Mouse (Mus musculus): ENCODE data around the gene Itga6.
A peak's percentile ranks its signal among the peaks of the same experiment; 100 is the strongest.

Gene Itga6

DNA sequence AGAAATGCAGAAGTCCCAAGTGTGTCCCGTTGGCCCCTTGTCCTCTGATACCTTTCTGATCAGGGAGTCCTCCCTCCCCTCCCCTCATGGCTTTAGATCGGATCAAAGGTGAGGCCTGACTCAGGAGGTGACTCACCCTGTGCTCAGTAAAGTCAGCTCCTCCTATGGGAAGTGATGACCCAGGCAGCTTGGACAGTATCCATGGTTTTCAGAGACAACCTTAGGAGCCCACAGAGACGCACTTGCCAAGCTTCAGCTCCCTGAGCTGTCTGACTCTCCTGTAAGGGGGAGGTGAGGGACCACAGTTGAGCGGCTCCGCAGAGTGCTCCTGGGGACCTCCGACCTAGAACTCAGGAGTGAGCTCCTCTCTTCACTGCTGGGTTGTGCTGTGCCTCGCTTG is 56.3 kb downstream of the Itga6 start:
- no peak for DNase-seq (ENCODE audit: low spot score)

DNA sequence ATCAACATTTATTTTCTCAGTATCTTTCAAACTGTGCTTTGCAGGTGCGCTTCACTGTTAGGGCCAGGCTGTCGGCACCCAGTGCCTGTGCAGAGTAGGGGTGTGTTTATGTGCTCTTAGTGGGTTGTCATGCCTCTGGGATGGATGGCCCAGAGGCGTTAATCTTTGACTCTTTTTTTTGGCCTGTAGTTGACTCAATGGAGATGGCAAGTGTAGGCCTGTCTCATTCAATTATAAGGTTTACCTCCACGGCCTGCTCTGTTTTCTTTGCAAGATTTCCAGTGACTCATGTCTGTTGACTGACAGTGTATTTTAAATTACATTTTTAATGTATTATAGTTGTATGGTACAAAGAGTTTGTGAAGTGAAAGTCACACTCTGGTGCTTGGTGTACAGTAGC is 56.7 kb downstream of the Itga6 start:
- no peak for DNase-seq (ENCODE audit: low spot score)

GRCm38 (mm10) chr2:71805120-71805519 is 59.7 kb downstream of the Itga6 start:
- no peak for DNase-seq (ENCODE audit: low spot score)

GRCm38 (mm10) chr2:71805611-71806567 is 60.5 kb downstream of the Itga6 start:
- DNase-seq (ENCODE audit: low spot score) = no peak

- no peak for DNase-seq (ENCODE audit: low spot score)
Observed at GRCm38 (mm10) chr2:71809289-71809860, 64.0 kb downstream of the Itga6 start.

- no peak for DNase-seq (ENCODE audit: low spot score)
Observed at GRCm38 (mm10) chr2:71810010-71810409, 64.6 kb downstream of the Itga6 start.

DNA sequence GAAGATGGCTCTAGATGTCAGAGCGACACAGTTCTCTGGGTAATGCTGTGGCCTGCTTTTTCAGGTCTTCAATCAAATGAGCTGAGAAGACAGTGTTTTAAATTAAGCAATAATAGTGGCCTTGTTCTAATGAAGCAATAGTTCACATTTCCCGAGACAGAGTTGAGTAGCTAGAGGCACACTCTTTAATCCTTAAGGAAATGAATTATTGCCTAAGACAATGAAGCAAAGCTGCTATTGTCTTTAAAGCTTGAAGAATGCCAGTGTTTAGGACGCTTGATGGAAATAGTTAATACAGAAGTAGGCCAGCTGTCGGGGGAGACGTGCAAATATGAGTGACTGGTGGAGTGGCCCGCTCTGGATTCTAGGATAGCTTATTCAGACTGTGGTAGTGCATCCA is 65.5 kb downstream of the Itga6 start:
- DNase-seq (ENCODE audit: low spot score) = no peak

GRCm38 (mm10) chr2:71812221-71813021 is 67.0 kb downstream of the Itga6 start:
- DNase-seq (ENCODE audit: low spot score) = peak; percentile 83

- no peak for DNase-seq (ENCODE audit: low spot score)
Observed at GRCm38 (mm10) chr2:71813022-71813358, 67.6 kb downstream of the Itga6 start.

DNA sequence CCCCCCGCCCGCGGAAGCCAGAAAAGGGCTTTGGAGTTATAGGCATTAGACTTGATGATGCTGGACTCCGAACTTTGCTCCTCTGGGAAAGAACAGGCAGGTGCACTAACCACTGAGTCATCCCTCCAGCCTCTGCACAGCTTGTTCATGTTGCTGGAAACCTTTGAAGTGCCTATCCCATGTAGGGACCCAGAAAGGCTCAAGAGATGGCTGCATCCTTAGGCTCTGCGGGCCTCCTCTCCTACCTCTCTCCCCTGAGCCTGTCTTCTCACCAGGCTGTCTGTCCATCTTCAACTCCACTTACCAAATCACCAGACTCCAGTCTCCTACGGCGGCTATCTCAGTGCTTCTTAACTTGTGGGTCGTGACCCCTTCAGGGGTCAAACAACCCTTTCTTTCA is 68.0 kb downstream of the Itga6 start:
- DNase-seq (ENCODE audit: low spot score) = no peak

GRCm38 (mm10) chr2:71814016-71814415 is 68.6 kb downstream of the Itga6 start:
- DNase-seq (ENCODE audit: low spot score) = no peak

DNA sequence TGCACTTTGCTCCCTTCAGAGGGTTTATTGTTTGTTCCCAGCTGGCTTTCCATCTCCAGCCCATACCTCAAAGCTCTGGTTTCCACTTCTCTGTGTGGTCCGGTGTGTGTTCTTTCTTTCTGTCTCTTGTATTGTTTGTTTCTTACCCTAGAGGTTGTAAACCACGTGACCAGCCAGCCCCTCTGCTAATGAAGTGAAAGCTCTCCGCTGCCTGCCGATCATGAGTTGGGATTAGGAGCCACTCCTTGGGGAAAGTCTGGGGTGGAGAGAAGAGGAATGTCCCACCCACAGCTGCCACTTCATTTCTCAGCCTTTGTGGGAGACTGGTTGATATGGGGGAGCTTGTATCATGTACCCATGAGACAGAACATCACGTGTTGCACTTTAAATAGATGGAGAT is 69.9 kb downstream of the Itga6 start:
- DNase-seq (ENCODE audit: low spot score) = no peak

- no peak for DNase-seq (ENCODE audit: low spot score)
Observed at GRCm38 (mm10) chr2:71816391-71817041, 71.1 kb downstream of the Itga6 start.

DNA sequence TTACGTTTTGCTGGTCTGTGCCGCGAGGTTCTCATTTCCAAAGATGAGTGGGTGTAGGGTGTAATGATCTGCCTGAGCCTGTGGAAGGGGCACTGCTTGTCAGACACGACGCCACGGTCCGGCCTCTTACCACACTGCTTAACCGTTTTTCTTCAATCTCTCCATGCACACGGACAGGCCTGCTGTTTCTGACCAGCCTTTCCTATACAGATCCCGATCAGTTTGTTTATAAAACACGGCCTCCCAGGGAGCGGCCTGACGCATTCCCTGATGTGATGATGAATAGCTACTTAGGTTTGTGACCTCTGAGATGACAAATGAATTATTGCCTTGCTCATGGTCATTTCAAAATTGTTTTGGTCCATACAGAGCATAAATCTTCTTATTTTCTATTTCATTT is 78.7 kb downstream of the Itga6 start:
- DNase-seq (ENCODE audit: low spot score) = no peak

DNA sequence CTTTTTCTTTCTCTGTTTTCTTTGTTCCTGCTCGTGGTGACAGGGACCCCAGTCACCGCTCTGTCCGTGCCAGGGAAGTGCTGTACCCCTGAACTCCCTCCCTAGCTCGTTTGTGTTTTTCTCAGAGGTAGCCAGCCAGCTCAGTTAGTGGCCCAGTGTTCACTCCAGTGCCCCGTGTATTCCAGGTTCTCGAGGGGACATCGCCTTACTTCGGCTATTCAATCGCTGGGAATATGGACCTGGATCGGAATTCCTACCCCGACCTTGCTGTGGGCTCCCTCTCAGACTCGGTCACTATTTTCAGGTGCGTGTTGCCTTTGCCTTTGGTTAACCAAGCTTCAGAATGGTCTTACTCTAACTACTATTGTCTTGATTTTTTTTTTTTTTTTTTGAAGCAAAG is 82.3 kb downstream of the Itga6 start:
- DNase-seq (ENCODE audit: low spot score) = no peak

GRCm38 (mm10) chr2:71828928-71829327 is 83.5 kb downstream of the Itga6 start:
- DNase-seq (ENCODE audit: low spot score) = no peak

- no peak for DNase-seq (ENCODE audit: low spot score)
Observed at GRCm38 (mm10) chr2:71833626-71834025, 88.2 kb downstream of the Itga6 start.

GRCm38 (mm10) chr2:71834371-71834770 is 89.0 kb downstream of the Itga6 start:
- no peak for DNase-seq (ENCODE audit: low spot score)

- no peak for DNase-seq (ENCODE audit: low spot score)
Observed at GRCm38 (mm10) chr2:71835556-71835955, 90.1 kb downstream of the Itga6 start.

DNA sequence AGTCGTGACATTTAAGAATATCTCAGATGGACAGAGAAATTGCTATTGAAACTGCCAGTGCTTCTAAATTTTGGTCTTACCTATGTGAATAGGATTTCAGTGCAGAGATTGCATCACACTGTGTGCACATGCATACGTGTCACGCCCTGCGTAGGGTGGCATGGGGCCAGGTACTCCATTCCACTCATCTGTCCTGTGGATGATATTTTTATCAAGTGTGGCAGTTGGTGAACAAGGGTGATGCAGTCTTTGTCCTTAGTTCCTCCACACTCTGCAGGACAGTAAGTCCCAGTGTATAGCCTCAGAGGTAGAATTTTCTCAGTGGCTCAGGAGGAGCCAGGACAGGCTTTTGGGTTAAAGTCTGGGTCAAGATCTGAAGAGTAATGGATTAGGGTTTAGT is 90.8 kb downstream of the Itga6 start:
- DNase-seq (ENCODE audit: low spot score) = no peak

DNA sequence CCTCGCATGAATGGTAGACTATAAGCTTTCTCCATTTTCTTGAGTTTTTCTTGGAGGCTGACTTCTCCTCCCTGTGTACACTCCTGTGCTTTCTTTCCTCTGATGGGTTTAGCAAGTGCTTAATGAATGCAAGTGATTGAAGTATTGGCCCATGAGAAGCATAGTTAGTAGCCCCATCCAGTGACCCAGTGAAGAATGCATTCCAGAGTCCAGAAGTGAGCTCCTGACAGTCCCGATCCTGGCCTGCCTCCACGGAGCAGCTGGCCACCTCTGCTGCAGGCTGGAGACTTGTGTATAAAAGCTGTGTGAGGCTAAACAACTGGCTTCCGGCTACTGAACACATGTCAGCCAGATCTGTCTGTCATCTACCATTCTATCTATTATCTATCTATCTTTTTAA is 91.8 kb downstream of the Itga6 start:
- DNase-seq (ENCODE audit: low spot score) = no peak

- DNase-seq (ENCODE audit: low spot score) = peak; percentile 66
Observed at GRCm38 (mm10) chr2:71837791-71838190, 92.4 kb downstream of the Itga6 start.

Data from ovary, postnatal 36 days (tissue).